Mouse (Mus musculus) C2C12 (cell line): ENCODE data around the gene Rho.

Source experiments
- CEBPB ChIP-seq: IDR thresholded peaks from one replicate; pipeline ENCODE4 v1.6.1; 2011; ENCODE audit warnings: low read depth, mild to moderate bottlenecking, control low read depth, moderate library complexity
- CTCF ChIP-seq: IDR thresholded peaks from one replicate; pipeline ENCODE4 v1.5.1; 2011; ENCODE audit not compliant: control insufficient read depth, insufficient read depth, insufficient read length
- FOSL1 ChIP-seq: IDR thresholded peaks from one replicate; pipeline ENCODE4 v1.8.0; 2011; ENCODE audit warnings: mild to moderate bottlenecking, low read length; ENCODE audit not compliant: poor library complexity, insufficient read depth, severe bottlenecking
- MAX ChIP-seq: IDR thresholded peaks from one replicate; pipeline ENCODE4 v1.6.1; 2011; ENCODE audit warnings: mild to moderate bottlenecking, control low read depth
- MYOD1 ChIP-seq: IDR thresholded peaks from one replicate; pipeline ENCODE4 v1.6.1; 2011; ENCODE audit warnings: low read depth; ENCODE audit not compliant: control insufficient read depth, insufficient read length
- MYOG ChIP-seq: IDR thresholded peaks from one replicate; pipeline ENCODE4 v1.6.1; 2011; ENCODE audit not compliant: control insufficient read depth, insufficient read length; ENCODE audit errors: extremely low read depth
- USF1 ChIP-seq: IDR thresholded peaks from one replicate; pipeline ENCODE4 v1.6.1; 2011; ENCODE audit warnings: low read depth, mild to moderate bottlenecking, control low read depth, moderate library complexity

- no peak for TF ChIP-seq CTCF
- no peak for TF ChIP-seq USF1
- TF ChIP-seq MAX, result no peak
- TF ChIP-seq MYOG, result no peak
- TF ChIP-seq MYOD1, result no peak
- no peak for TF ChIP-seq CEBPB
- no peak for TF ChIP-seq FOSL1
Measured at GRCm38 (mm10) chr6:115969952-115970351, 38.4 kb downstream of the Rho start.
